Mouse (Mus musculus) stomach, postnatal 0 days (tissue): Measurements from ENCODE around the gene Cd22.

ENCODE experiments used
- CTCF ChIP-seq: IDR thresholded peaks from 2 replicates; pipeline ENCODE4 v1.5.1; 2016; ENCODE audit warnings: antibody characterized with exemption, low read depth, mild to moderate bottlenecking, moderate library complexity
- EP300 ChIP-seq: optimal IDR thresholded peaks from 2 replicates; pipeline ENCODE3; 2016; ENCODE audit warnings: antibody characterized with exemption

DNA sequence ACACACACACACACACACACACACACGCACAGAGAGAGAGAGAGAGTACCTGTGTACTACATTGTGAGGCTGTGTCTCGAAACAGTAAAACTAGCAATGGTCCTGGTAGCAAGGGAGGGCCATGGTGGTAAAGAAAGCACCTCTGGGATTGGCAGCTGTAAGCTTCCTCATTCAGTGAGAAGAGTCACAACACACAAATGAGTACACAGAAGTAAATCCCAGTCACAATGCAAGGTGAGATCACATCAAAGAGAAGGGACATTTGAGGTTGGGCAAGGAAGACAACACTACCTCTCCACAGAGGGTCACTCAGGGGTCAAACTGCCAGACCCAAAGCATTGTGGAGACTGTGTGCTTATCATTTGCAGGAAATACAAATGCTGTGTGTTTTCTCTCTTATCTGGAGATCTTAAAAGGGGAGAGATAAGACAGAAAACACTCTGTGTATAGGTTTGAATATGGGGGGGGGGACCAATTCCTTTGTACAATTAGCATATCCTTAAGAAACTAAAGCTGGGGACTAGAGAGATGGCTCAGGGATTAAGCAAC lies 33.6 kb downstream of the Cd22 start:
- TF ChIP-seq CTCF, result no peak
- TF ChIP-seq EP300, result no peak
